Mouse (Mus musculus) midbrain, postnatal 0 days (tissue): ENCODE measurements around the gene Syvn1. TPM values are rescaled to one million over a fixed set of nuclear protein-coding genes. Genes with fewer than 3 reads are reported as not detected.

Experiments
- ATAC-seq: fragments of 200-750 bp; cut with Nextera tagmentation; 2 replicates; pipeline ENCODE4 v1.8.0; 2017; ENCODE audit warnings: moderate number of reproducible peaks, mild to moderate bottlenecking, moderate TSS enrichment, moderate library complexity; ENCODE audit not compliant: low FRiP score
- DNase-seq: peaks from one replicate; pipeline ENCODE4 v3.0.0-alpha.2; 2015; ENCODE audit warnings: low spot score
- H3K27ac ChIP-seq: fragments of 300-500 bp; sonication (generic); 2 replicates; pipeline ENCODE4 v1.5.1; 2014; ENCODE audit warnings: low read depth, mild to moderate bottlenecking, low read length, mixed read lengths
- H3K27me3 ChIP-seq: fragments of 300-500 bp; sonication (generic); 2 replicates; pipeline ENCODE4 v1.6.1; 2014; ENCODE audit warnings: low read length, control low read depth, mixed read lengths; ENCODE audit not compliant: insufficient read depth
- H3K36me3 ChIP-seq: fragments of 300-500 bp; sonication (generic); 2 replicates; pipeline ENCODE4 v1.6.1; 2014; ENCODE audit warnings: low read length, control low read depth, mixed read lengths; ENCODE audit not compliant: insufficient read depth
- H3K4me1 ChIP-seq: fragments of 300-500 bp; sonication (generic); 2 replicates; pipeline ENCODE4 v1.6.1; 2014; ENCODE audit warnings: mild to moderate bottlenecking, control low read depth, antibody characterized with exemption, low read length, mixed read lengths; ENCODE audit not compliant: insufficient read depth
- H3K4me2 ChIP-seq: fragments of 300-500 bp; sonication (generic); 2 replicates; pipeline ENCODE4 v1.6.1; 2014; ENCODE audit warnings: low read depth, mild to moderate bottlenecking, low read length, mixed read lengths; ENCODE audit not compliant: poor library complexity, severe bottlenecking
- H3K4me3 ChIP-seq: fragments of 300-500 bp; sonication (generic); 2 replicates; pipeline ENCODE4 v1.5.1; 2014; ENCODE audit warnings: low read depth, mild to moderate bottlenecking, low read length, moderate library complexity
- H3K9ac ChIP-seq: fragments of 300-500 bp; sonication (generic); replicated peaks from 2 replicates; pipeline ENCODE4 v1.6.1; 2014; ENCODE audit warnings: mild to moderate bottlenecking, low read length, moderate library complexity, mixed read lengths; ENCODE audit not compliant: poor library complexity, severe bottlenecking
- H3K9me3 ChIP-seq: fragments of 300-500 bp; sonication (generic); 2 replicates; pipeline ENCODE4 v1.6.1; 2016; ENCODE audit warnings: low read length, control low read depth
- CTCF ChIP-seq: IDR thresholded peaks from 2 replicates; pipeline ENCODE4 v1.5.1; 2016; ENCODE audit warnings: antibody characterized with exemption, mild to moderate bottlenecking
- WGBS: fragments of 180-500 bp; shearing (Covaris S2); extraction: QIAGEN DNeasy Blood & Tissue Kit; methylation state at CpG from one replicate; pipeline ENCODE4 v1.1.7; 2014; 5-methylcytosine and 5-hydroxymethylcytosine counted together
- polyA plus RNA-seq: library from polyadenylated mRNA; unstranded; fragments of >200 nt; fragmentation: Nextera tagmentation; extraction: Ambion mirVana; gene quantifications from 2 replicates; pipeline ENCODE4 v1.2.1, GENCODE M21; 2015
- total RNA-seq: library from RNA; depleted of rRNA; stranded (reverse); fragments of >200 nt; gene quantifications from 2 replicates; pipeline ENCODE4 v1.2.3, GENCODE M21; 2014

Syvn1 gene
- total and polyA plus RNA-seq, 2 experiments from 2014 or later: 34.8 to 36.3 TPM

GRCm38 (mm10) chr19:6067724-6068415, 21.5 kb downstream of the Syvn1 start, which contains the start of gene Tm7sf2:
Gene Tm7sf2, minus strand, starts transcription at chr19:6068373.
- H3K9me3 ChIP-seq: no peaks in the 10 kb centered on the region
- peaks cover 6% of the 10 kb centered on the region for H3K4me1 ChIP-seq
- TF ChIP-seq CTCF: peak; percentile 15; the same call in 1 of the 2 replicates
- peak within 1 kb of the TSS; percentile 77 for H3K4me2 ChIP-seq
- H3K4me3 ChIP-seq: peak within 1 kb of the TSS; percentile 48
- peak within 1 kb of the TSS; percentile 65 for H3K9ac ChIP-seq
- no peaks in the 10 kb centered on the region for H3K27me3 ChIP-seq
- H3K36me3 ChIP-seq: peaks cover 27% of the 10 kb centered on the region
- ATAC-seq (peak; percentile 89), DNase-seq (peak; percentile 95)
- H3K27ac ChIP-seq: peak within 1 kb of the TSS; percentile 85
- 7% methylated on average over 33 of the region's 33 CpGs for WGBS

GRCm38 (mm10) chr19:6068951-6069350, 22.6 kb downstream of the Syvn1 start:
- Histone ChIP-seq H3K27me3 (no peaks in the 10 kb centered on the region), H3K9me3 (no peaks in the 10 kb centered on the region), H3K36me3 (peaks cover 31% of the 10 kb centered on the region), H3K27ac (0 out of 2 replicates have a peak overlapping the region, but pooled peaks have one; percentile 3), H3K4me1 (peaks cover 6% of the 10 kb centered on the region), H3K9ac (no peak overlapping the region), H3K4me2 (no peak overlapping the region), H3K4me3 (no peak overlapping the region)
- ATAC-seq: no peak
- 76% methylated on average over 4 of the region's 4 CpGs for WGBS
- no peak for TF ChIP-seq CTCF
- DNase-seq: no peak

- Histone ChIP-seq H3K4me2 (no peak overlapping the region), H3K27me3 (no peaks in the 10 kb centered on the region), H3K36me3 (peaks cover 32% of the 10 kb centered on the region), H3K9ac (no peak overlapping the region), H3K4me3 (no peak overlapping the region), H3K27ac (no peak overlapping the region), H3K9me3 (no peaks in the 10 kb centered on the region), H3K4me1 (peaks cover 6% of the 10 kb centered on the region)
- WGBS: 91% methylated on average over 10 of the region's 10 CpGs
- no peak for ATAC-seq
- TF ChIP-seq CTCF: no peak
- no peak for DNase-seq
Observed at GRCm38 (mm10) chr19:6069851-6070250, 23.5 kb downstream of the Syvn1 start.

- WGBS: 93% methylated on average over 31 of the region's 31 CpGs
- DNase-seq (no peak), ATAC-seq (no peak)
- Histone ChIP-seq H3K4me1 (peaks cover 6% of the 10 kb centered on the region), H3K27me3 (no peaks in the 10 kb centered on the region), H3K9ac (no peak overlapping the region), H3K4me2 (no peak overlapping the region), H3K4me3 (no peak overlapping the region), H3K9me3 (no peaks in the 10 kb centered on the region), H3K36me3 (peaks cover 32% of the 10 kb centered on the region), H3K27ac (no peak overlapping the region)
- no peak for TF ChIP-seq CTCF
Observed at GRCm38 (mm10) chr19:6070571-6071250, 24.3 kb downstream of the Syvn1 start.

GRCm38 (mm10) chr19:6071261-6071660, 24.9 kb downstream of the Syvn1 start:
- TF ChIP-seq CTCF: no peak
- Histone ChIP-seq H3K9me3 (no peaks in the 10 kb centered on the region), H3K9ac (no peak overlapping the region), H3K4me3 (no peak overlapping the region), H3K4me2 (no peak overlapping the region), H3K4me1 (peaks cover 7% of the 10 kb centered on the region), H3K27me3 (no peaks in the 10 kb centered on the region), H3K36me3 (peaks cover 32% of the 10 kb centered on the region), H3K27ac (no peak overlapping the region)
- ATAC-seq (no peak), DNase-seq (no peak)
- 94% methylated on average over 19 of the region's 19 CpGs for WGBS

GRCm38 (mm10) chr19:6073889-6074288, 27.5 kb downstream of the Syvn1 start:
- no peak overlapping the region for H3K4me3 ChIP-seq
- H3K4me1 ChIP-seq: peaks cover 7% of the 10 kb centered on the region
- ATAC-seq: no peak
- H3K27ac ChIP-seq: no peak overlapping the region
- H3K9me3 ChIP-seq: no peaks in the 10 kb centered on the region
- no peaks in the 10 kb centered on the region for H3K27me3 ChIP-seq
- no peak overlapping the region for H3K9ac ChIP-seq
- 93% methylated on average over 5 of the region's 5 CpGs for WGBS
- H3K4me2 ChIP-seq: no peak overlapping the region
- H3K36me3 ChIP-seq: peaks cover 30% of the 10 kb centered on the region
- no peak for TF ChIP-seq CTCF
- DNase-seq: no peak
